Mouse (Mus musculus) liver, embryonic 16.5 days (tissue): ENCODE measurements around the gene Ubash3b. TPM values are rescaled to one million over a fixed set of nuclear protein-coding genes. Genes with fewer than 3 reads are reported as not detected.

ENCODE experiments used
- ATAC-seq: fragments of 200-750 bp; cut with Nextera tagmentation; 2 replicates; pipeline ENCODE4 v1.8.0; 2017; ENCODE audit warnings: low read depth, mild to moderate bottlenecking, moderate number of reproducible peaks, moderate library complexity
- H3K27ac ChIP-seq: fragments of 300-500 bp; sonication (generic); 2 replicates; pipeline ENCODE4 v1.5.1; 2014; ENCODE audit warnings: mild to moderate bottlenecking, low read length
- H3K27me3 ChIP-seq: fragments of 300-500 bp; sonication (generic); 2 replicates; pipeline ENCODE4 v1.6.1; 2014; ENCODE audit warnings: low read depth, low read length, mixed read lengths; ENCODE audit not compliant: control insufficient read depth, insufficient read depth
- H3K36me3 ChIP-seq: fragments of 300-500 bp; sonication (generic); 2 replicates; pipeline ENCODE4 v1.6.1; 2014; ENCODE audit warnings: mild to moderate bottlenecking; ENCODE audit not compliant: control insufficient read depth, insufficient read depth
- H3K4me1 ChIP-seq: fragments of 300-500 bp; sonication (generic); 2 replicates; pipeline ENCODE4 v1.6.1; 2014; ENCODE audit warnings: low read depth, low read length, mixed read lengths; ENCODE audit not compliant: control insufficient read depth
- H3K4me2 ChIP-seq: fragments of 300-500 bp; sonication (generic); 2 replicates; pipeline ENCODE4 v1.6.1; 2014; ENCODE audit warnings: low read depth, low read length, mixed read lengths
- H3K4me3 ChIP-seq: fragments of 300-500 bp; sonication (generic); 2 replicates; pipeline ENCODE4 v1.5.1; 2014; ENCODE audit warnings: low read depth, mild to moderate bottlenecking, low read length
- H3K9ac ChIP-seq: fragments of 300-500 bp; sonication (generic); 2 replicates; pipeline ENCODE4 v1.6.1; 2014; ENCODE audit warnings: low read depth, low read length
- H3K9me3 ChIP-seq: fragments of 300-500 bp; sonication (generic); replicated peaks from 2 replicates; pipeline ENCODE4 v1.6.1; 2016; ENCODE audit warnings: low read length; ENCODE audit not compliant: control insufficient read depth
- WGBS: fragments of 180-500 bp; shearing (Covaris S2); extraction: QIAGEN DNeasy Blood & Tissue Kit; methylation state at CpG from one replicate; pipeline ENCODE4 v1.1.7; 2014; ENCODE audit not compliant: insufficient replicate concordance; 5-methylcytosine and 5-hydroxymethylcytosine counted together
- polyA plus RNA-seq: library from polyadenylated mRNA; unstranded; fragments of >200 nt; fragmentation: Nextera tagmentation; extraction: Ambion mirVana; gene quantifications from 2 replicates; pipeline ENCODE4 v1.2.1, GENCODE M21; 2015

The Ubash3b gene
- polyA plus RNA-seq, 1 experiment from 2014 or later = 4.7 TPM

DNA sequence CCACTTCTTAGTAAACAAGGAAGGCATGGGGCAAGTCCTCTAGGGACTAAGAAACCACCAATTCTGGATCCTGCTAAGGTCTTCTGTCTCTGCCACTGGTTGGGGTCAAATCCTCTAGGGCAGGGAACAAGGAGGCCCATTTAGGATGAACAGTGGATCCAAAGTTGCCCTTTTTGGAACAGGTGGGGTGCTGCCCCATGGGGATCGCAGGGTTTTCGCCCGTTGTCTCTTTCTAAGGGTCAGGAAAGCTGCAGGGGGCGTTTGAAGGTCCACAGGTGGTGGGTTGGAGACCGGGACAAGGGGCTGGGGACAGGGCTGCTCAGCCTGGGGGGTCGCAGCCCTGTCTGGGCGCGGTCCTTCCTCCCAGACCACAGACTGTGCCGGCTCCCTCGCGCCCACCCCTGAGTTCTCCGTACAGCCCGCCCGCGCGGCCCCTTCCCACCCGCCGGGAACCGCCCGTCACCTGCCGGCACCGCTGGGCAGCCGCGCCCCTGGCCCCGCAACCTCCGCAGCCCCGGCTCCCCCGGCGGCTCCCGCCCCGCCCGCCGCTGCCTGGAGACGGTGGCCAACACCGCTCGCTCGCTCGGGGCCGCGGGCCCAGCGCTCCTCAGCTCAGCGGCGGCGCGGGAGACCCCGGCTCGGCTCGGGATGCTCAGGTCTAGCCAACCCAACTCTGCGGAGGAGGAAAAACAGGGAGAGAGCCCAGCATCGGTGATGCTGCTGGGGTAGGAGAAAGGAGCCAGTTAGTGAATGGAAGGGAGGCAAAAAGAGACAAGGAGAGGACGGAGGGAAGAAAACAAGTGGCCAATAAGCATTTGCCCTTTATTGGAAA, 197.7 kb downstream of the Ubash3b start, which contains the start of gene Jhy:
Gene Jhy (minus strand): TSS at position 533 of the 832 bp plus-strand sequence.
- Histone ChIP-seq H3K27ac (no peak within 1 kb of the TSS), H3K27me3 (peaks cover 30% of the 10 kb centered on the region), H3K9ac (no peak within 1 kb of the TSS), H3K36me3 (no peaks in the 10 kb centered on the region), H3K4me2 (0 out of 2 replicates have a peak within 1 kb of the TSS, but pooled peaks have one; percentile 24), H3K4me1 (no peaks in the 10 kb centered on the region), H3K4me3 (no peak within 1 kb of the TSS), H3K9me3 (no peaks in the 10 kb centered on the region)
- ATAC-seq = no peak
- 2% methylated on average over 41 of the region's 51 CpGs for WGBS

DNA sequence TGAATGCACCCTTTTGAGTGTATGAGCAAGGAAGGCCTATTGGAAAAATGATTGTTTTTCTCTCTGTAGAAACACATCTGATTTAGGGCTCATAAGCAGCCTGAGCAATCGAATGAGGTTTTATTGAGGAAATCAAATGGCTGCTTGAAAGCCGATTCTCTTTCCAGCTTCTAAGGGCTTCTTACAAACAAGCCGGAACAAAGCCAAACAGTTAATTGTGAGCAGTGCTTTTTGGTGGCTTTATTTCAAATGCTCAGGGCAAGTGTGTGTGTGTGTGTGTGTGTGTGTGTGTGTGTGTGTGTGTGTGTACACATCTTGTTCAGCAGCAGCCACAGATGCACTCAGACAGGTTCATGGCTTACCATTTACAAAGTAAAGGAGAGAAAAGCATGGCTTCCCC, 200.1 kb downstream of the Ubash3b start:
- 57% methylated on average over 3 of the region's 3 CpGs for WGBS
- Histone ChIP-seq H3K4me1 (no peaks in the 10 kb centered on the region), H3K4me3 (no peak overlapping the region), H3K27ac (no peak overlapping the region), H3K9me3 (no peaks in the 10 kb centered on the region), H3K9ac (no peak overlapping the region), H3K36me3 (no peaks in the 10 kb centered on the region), H3K27me3 (peaks cover 30% of the 10 kb centered on the region), H3K4me2 (no peak overlapping the region)
- ATAC-seq = no peak

Other genes with a start within 250 kb of the Ubash3b start
- gene Jhy, start 197.6 kb downstream of the Ubash3b start, polyA plus RNA-seq = not detected in 2 replicates
- 0.07 TPM in 1 of 2 replicates, not detected in the other for gene Crtam, start 157.1 kb downstream of the Ubash3b start, polyA plus RNA-seq